Mouse (Mus musculus) CH12.LX (cell line): ENCODE data around the gene Zbtb39. TPM values are rescaled to one million over a fixed set of nuclear protein-coding genes. Genes with fewer than 3 reads are reported as not detected.

Experiments
- DNase-seq: peaks from one replicate; pipeline ENCODE4 v3.0.0-alpha.2; 2013; ENCODE audit errors: extremely low read depth
- H3K27ac ChIP-seq: 2 replicates; pipeline ENCODE4 v1.5.1; 2012; ENCODE audit warnings: low read depth, mild to moderate bottlenecking, control low read depth, moderate library complexity; ENCODE audit not compliant: insufficient read depth
- H3K27me3 ChIP-seq: replicated peaks from 2 replicates; pipeline ENCODE3; 2012; ENCODE audit warnings: inconsistent platforms
- H3K36me3 ChIP-seq, 2 experiments: replicated peaks in 1 of 2; 2 replicates each; pipeline versions ENCODE3 to v1.6.1; 2012; ENCODE audit warnings: inconsistent platforms in 1 of 2, low read length in 1 of 2, mild to moderate bottlenecking in 1 of 2, mixed read lengths in 1 of 2, moderate library complexity in 1 of 2; ENCODE audit not compliant: control insufficient read depth in 1 of 2, insufficient read depth in 1 of 2
- H3K4me1 ChIP-seq, 2 experiments: 2 replicates each; pipeline ENCODE4 v1.6.1; 2012; ENCODE audit warnings: inconsistent platforms in 1 of 2, moderate library complexity in 1 of 2; ENCODE audit not compliant: insufficient read depth in 2 of 2, control insufficient read depth in 1 of 2
- H3K4me2 ChIP-seq: 2 replicates; pipeline ENCODE4 v1.6.1; 2012; ENCODE audit warnings: low read depth, mild to moderate bottlenecking, control low read depth; ENCODE audit not compliant: poor library complexity, insufficient read depth, severe bottlenecking
- H3K4me3 ChIP-seq, 3 experiments: fragments of 150-350 bp in 1 of 3; sonication (generic) in 1 of 3; replicated peaks in 1 of 3; 2 replicates each; pipeline versions ENCODE3 to v1.5.1; 2011 to 2012; ENCODE audit warnings: low read depth in 2 of 3, low read length in 2 of 3, mild to moderate bottlenecking in 2 of 3, moderate library complexity in 2 of 3, control low read depth in 1 of 3, improper control_type of control experiment in 1 of 3, inconsistent platforms in 1 of 3, mixed read lengths in 1 of 3; ENCODE audit not compliant: poor library complexity in 1 of 3
- H3K79me2 ChIP-seq: replicated peaks from 2 replicates; pipeline ENCODE4 v1.6.1; 2012; ENCODE audit warnings: mild to moderate bottlenecking, moderate library complexity; ENCODE audit not compliant: control insufficient read depth, poor library complexity, insufficient read depth, severe bottlenecking; ENCODE audit errors: extremely low read depth
- H3K9ac ChIP-seq: 2 replicates; pipeline ENCODE4 v1.6.1; 2012; ENCODE audit warnings: low read depth, mild to moderate bottlenecking, control low read depth, moderate library complexity; ENCODE audit not compliant: insufficient read depth
- H3K9me3 ChIP-seq: replicated peaks from 2 replicates; pipeline ENCODE3; 2012; ENCODE audit warnings: low read length, inconsistent platforms, mixed read lengths
- BHLHE40 ChIP-seq: IDR thresholded peaks from 2 replicates; pipeline ENCODE4 v1.6.1; 2011; ENCODE audit warnings: mild to moderate bottlenecking, low read depth, low read length, improper control_type of control experiment
- CTCF ChIP-seq, 2 experiments: IDR thresholded peaks in 1 of 2; conservative IDR thresholded peaks in 1 of 2; 2 replicates each; pipeline ENCODE4 v1.5.1; 2011 to 2012; ENCODE audit warnings: low read depth in 2 of 2, low read length in 2 of 2, improper control_type of control experiment in 1 of 2, inconsistent platforms in 1 of 2, mild to moderate bottlenecking in 1 of 2, moderate library complexity in 1 of 2
- ELF1 ChIP-seq: IDR thresholded peaks from 2 replicates; pipeline ENCODE4 v1.6.1; 2014; ENCODE audit warnings: low read depth, mild to moderate bottlenecking, inconsistent platforms, low read length, improper control_type of control experiment
- EP300 ChIP-seq: IDR thresholded peaks from 2 replicates; pipeline ENCODE4 v1.6.1; 2011; ENCODE audit warnings: low read length, improper control_type of control experiment
- GABPA ChIP-seq: IDR thresholded peaks from 2 replicates; pipeline ENCODE4 v1.6.1; 2012; ENCODE audit warnings: low read depth, low read length, improper control_type of control experiment, inconsistent platforms; ENCODE audit not compliant: insufficient replicate concordance
- IRF4 ChIP-seq: IDR thresholded peaks from 2 replicates; pipeline ENCODE4 v1.6.1; 2014; ENCODE audit warnings: low read depth, mild to moderate bottlenecking, inconsistent platforms, low read length, improper control_type of control experiment
- JUN ChIP-seq: IDR thresholded peaks from 2 replicates; pipeline ENCODE4 v1.6.1; 2011; ENCODE audit warnings: low read depth, mild to moderate bottlenecking, low read length, improper control_type of control experiment, moderate library complexity; ENCODE audit not compliant: insufficient read depth
- JUND ChIP-seq: conservative IDR thresholded peaks from 2 replicates; pipeline ENCODE4 v1.6.1; 2011; ENCODE audit warnings: low read depth, low read length, improper control_type of control experiment
- KAT2A ChIP-seq: IDR thresholded peaks from 2 replicates; pipeline ENCODE4 v1.6.1; 2012; ENCODE audit warnings: low read length, improper control_type of control experiment, inconsistent platforms; ENCODE audit not compliant: insufficient replicate concordance
- MAFK ChIP-seq: IDR thresholded peaks from 2 replicates; pipeline ENCODE4 v1.6.1; 2011; ENCODE audit warnings: low read length, improper control_type of control experiment; ENCODE audit not compliant: insufficient replicate concordance
- MXI1 ChIP-seq: IDR thresholded peaks from 2 replicates; pipeline ENCODE4 v1.6.1; 2011; ENCODE audit warnings: mild to moderate bottlenecking, low read depth, low read length, improper control_type of control experiment
- NELFE ChIP-seq: IDR thresholded peaks from 2 replicates; pipeline ENCODE4 v1.6.1; 2011; ENCODE audit warnings: low read depth, low read length, improper control_type of control experiment
- PAX5 ChIP-seq: IDR thresholded peaks from 2 replicates; pipeline ENCODE4 v1.6.1; 2012; ENCODE audit warnings: low read length, inconsistent platforms, mixed read lengths
- POLR2A ChIP-seq: IDR thresholded peaks from 2 replicates; pipeline ENCODE4 v1.6.1; 2011; ENCODE audit warnings: low read depth, mild to moderate bottlenecking, improper control_type of control experiment, low read length
- RAD21 ChIP-seq: IDR thresholded peaks from 2 replicates; pipeline ENCODE4 v1.6.1; 2011; ENCODE audit warnings: low read depth, mild to moderate bottlenecking, low read length, improper control_type of control experiment, moderate library complexity
- RCOR1 ChIP-seq: conservative IDR thresholded peaks from 2 replicates; pipeline ENCODE4 v1.6.1; 2012; ENCODE audit warnings: low read depth, mild to moderate bottlenecking, inconsistent platforms, low read length, improper control_type of control experiment
- SIN3A ChIP-seq: IDR thresholded peaks from 2 replicates; pipeline ENCODE4 v1.6.1; 2012; ENCODE audit warnings: low read length, improper control_type of control experiment, inconsistent platforms
- TCF12 ChIP-seq: IDR thresholded peaks from 2 replicates; pipeline ENCODE4 v1.6.1; 2014; ENCODE audit warnings: low read depth, mild to moderate bottlenecking, inconsistent platforms, low read length, improper control_type of control experiment
- UBTF ChIP-seq: IDR thresholded peaks from 2 replicates; pipeline ENCODE4 v1.6.1; 2012; ENCODE audit warnings: low read depth, mild to moderate bottlenecking, inconsistent platforms, low read length, improper control_type of control experiment, moderate library complexity
- USF1 ChIP-seq: IDR thresholded peaks from 2 replicates; pipeline ENCODE4 v1.6.1; 2014; ENCODE audit warnings: low read depth, mild to moderate bottlenecking, inconsistent platforms, low read length, improper control_type of control experiment
- ZC3H11A ChIP-seq: IDR thresholded peaks from 2 replicates; pipeline ENCODE4 v1.6.1; 2012; ENCODE audit warnings: low read depth, mild to moderate bottlenecking, inconsistent platforms, low read length, improper control_type of control experiment
- ZKSCAN1 ChIP-seq: IDR thresholded peaks from 2 replicates; pipeline ENCODE4 v1.6.1; 2012; ENCODE audit warnings: low read depth, inconsistent platforms, low read length, improper control_type of control experiment, borderline replicate concordance
- ZMIZ1 ChIP-seq: IDR thresholded peaks from 2 replicates; pipeline ENCODE4 v1.6.1; 2012; ENCODE audit warnings: low read depth, mild to moderate bottlenecking, inconsistent platforms, low read length, improper control_type of control experiment
- dilution Hi-C: fragments of 300-500 bp; cut with MboI; formaldehyde crosslinking; loops from 2 replicates; pipeline ENCODE4 v1.14.3; 2020; ENCODE audit warnings: low sequenced_read_pairs; ENCODE audit not compliant: extremely low pct_unique_long_range_greater_than_20kb, extremely low pct_ligation_motif_present
- in situ Hi-C: fragments of 300-500 bp; cut with MboI; formaldehyde crosslinking; loops from 3 replicates; pipeline ENCODE4 v1.14.3; 2019; ENCODE audit warnings: low sequenced_read_pairs, low pct_ligation_motif_present, low pct_unique_long_range_greater_than_20kb, mixed read lengths
- polyA plus RNA-seq: library from polyadenylated mRNA; unstranded; fragments of >175 nt; gene quantifications from 2 replicates; pipeline ENCODE4 v1.2.1, GENCODE M21; 2012; ENCODE audit warnings: low read depth; ENCODE audit not compliant: insufficient read length
- total RNA-seq, 2 experiments: library from RNA; depleted of rRNA; stranded (reverse); fragments of 300-350 nt in 1 of 2; fragments of >200 nt in 1 of 2; gene quantifications; 2 replicates each; pipeline ENCODE4 v1.2.3; 2012 to 2014

Zbtb39 gene
- total and polyA plus RNA-seq, 3 experiments = 1.1 to 5.0 (median 4.2) TPM

DNA sequence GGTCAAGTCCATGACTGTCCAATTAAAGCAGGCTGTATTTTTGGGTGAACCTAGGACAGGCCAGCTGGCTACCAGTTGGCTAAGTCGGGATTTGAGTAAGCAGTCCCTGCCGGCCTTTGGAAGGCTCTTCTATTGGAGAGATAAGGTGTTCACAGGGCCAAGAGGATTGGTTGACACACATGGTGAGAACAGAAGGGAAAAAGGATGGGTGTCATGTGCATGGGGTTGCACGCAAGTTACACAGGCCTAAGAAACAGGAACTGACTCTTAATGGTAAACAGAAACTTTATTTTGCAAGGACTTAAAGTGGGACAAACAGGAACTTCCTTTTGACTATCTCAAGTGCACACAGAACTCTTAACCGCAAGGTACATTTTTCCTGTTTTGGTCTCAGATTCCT lies 2.4 kb upstream of the Zbtb39 start:
- Histone ChIP-seq H3K36me3 (peaks cover 7 to 8% of the 10 kb centered on the region in 2 experiments), H3K4me2 (no peak overlapping the region), H3K4me3 (no peak overlapping the region), H3K9ac (no peak overlapping the region), H3K4me1 (peaks cover 5 to 20% of the 10 kb centered on the region in 2 experiments; a peak in 2 of 4 replicates), H3K27me3 (peaks cover 16% of the 10 kb centered on the region), H3K79me2 (peaks cover 5% of the 10 kb centered on the region; the same call in 1 of the 2 replicates), H3K27ac (no peak overlapping the region), H3K9me3 (no peaks in the 10 kb centered on the region)
- no peak for TF ChIP-seq MXI1
- TF ChIP-seq RAD21 = no peak
- no peak for TF ChIP-seq POLR2A
- TF ChIP-seq GABPA = no peak
- TF ChIP-seq IRF4 = no peak
- no peak for TF ChIP-seq ZKSCAN1
- TF ChIP-seq EP300 = no peak
- TF ChIP-seq ZMIZ1 = no peak
- no peak for TF ChIP-seq MAFK
- TF ChIP-seq BHLHE40 = no peak
- TF ChIP-seq PAX5 = no peak
- no peak for TF ChIP-seq ELF1
- no peak for TF ChIP-seq UBTF
- TF ChIP-seq KAT2A = no peak
- TF ChIP-seq JUND = no peak
- no peak for TF ChIP-seq CTCF (conservative IDR thresholded peaks at IDR 0.05 in 1 of 2, IDR thresholded peaks at IDR 0.05 in 1 of 2; ENCODE audit: low read depth in 2 of 2, low read length in 2 of 2)
- dilution Hi-C loops (no loop called here), in situ Hi-C loops (loop anchor here (10.0 to 25.0 kb wide), 3 partner anchors 62 to 200 kb away; no protein-coding TSS in a partner anchor)
- no peak for DNase-seq

DNA sequence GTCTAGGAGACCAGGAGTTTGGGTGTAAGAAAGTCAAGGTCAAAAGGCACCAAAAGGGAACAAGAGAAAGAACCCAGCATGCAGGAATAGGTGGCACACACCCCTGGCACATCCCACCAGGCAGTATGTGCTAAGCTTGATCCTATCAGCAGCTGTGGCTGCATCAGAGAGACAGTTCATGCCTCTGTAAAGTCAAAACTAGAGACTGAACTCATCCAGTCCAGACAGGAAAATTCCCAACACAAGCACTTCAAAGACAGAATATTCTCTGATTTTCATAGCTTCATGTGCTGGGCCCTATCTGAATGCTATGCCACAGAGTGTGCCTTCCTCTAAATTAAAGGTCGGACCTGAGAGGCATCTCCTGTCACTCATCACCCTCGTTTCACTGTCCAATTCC lies 1.8 kb upstream of the Zbtb39 start:
- no peak for TF ChIP-seq MXI1
- no peak for TF ChIP-seq JUN
- TF ChIP-seq NELFE = no peak
- no peak for TF ChIP-seq ZKSCAN1
- TF ChIP-seq TCF12 = no peak
- TF ChIP-seq RCOR1 = no peak
- TF ChIP-seq IRF4 = no peak
- no peak for TF ChIP-seq BHLHE40
- TF ChIP-seq UBTF = no peak
- TF ChIP-seq ZC3H11A = no peak
- no peak for TF ChIP-seq SIN3A
- no peak for TF ChIP-seq RAD21
- TF ChIP-seq USF1 = no peak
- no peak for TF ChIP-seq JUND
- Histone ChIP-seq H3K27ac (no peak overlapping the region), H3K27me3 (peaks cover 16% of the 10 kb centered on the region), H3K4me1 (peaks cover 5 to 20% of the 10 kb centered on the region in 2 experiments; a peak in 2 of 4 replicates), H3K4me3 (no peak overlapping the region), H3K36me3 (peaks cover 14% of the 10 kb centered on the region in 2 experiments), H3K79me2 (peaks cover 5% of the 10 kb centered on the region; the same call in 1 of the 2 replicates), H3K9ac (no peak overlapping the region), H3K4me2 (no peak overlapping the region), H3K9me3 (no peaks in the 10 kb centered on the region)
- DNase-seq = no peak
- in situ Hi-C loops = loop anchor here (10.0 to 25.0 kb wide), 3 partner anchors 63 to 200 kb away; no protein-coding TSS in a partner anchor
- dilution Hi-C loops = no loop called here
